Mouse (Mus musculus) limb, embryonic 10.5 days (tissue): ENCODE measurements around the gene Tmem102. TPM values are rescaled to one million over a fixed set of nuclear protein-coding genes. Genes with fewer than 3 reads are reported as not detected.

ENCODE experiments used
- DNase-seq: peaks from one replicate; pipeline ENCODE4 v3.0.0-alpha.2; 2017; ENCODE audit warnings: low spot score
- H3K27ac ChIP-seq: fragments of 300-500 bp; sonication (generic); 2 replicates; pipeline ENCODE4 v1.5.1; 2016; ENCODE audit warnings: mild to moderate bottlenecking
- H3K27me3 ChIP-seq: fragments of 300-500 bp; sonication (generic); 2 replicates; pipeline ENCODE4 v1.6.1; 2016; ENCODE audit warnings: low read depth, mild to moderate bottlenecking; ENCODE audit not compliant: poor library complexity, severe bottlenecking
- H3K36me3 ChIP-seq: fragments of 300-500 bp; sonication (generic); 2 replicates; pipeline ENCODE4 v1.6.1; 2016; ENCODE audit warnings: mild to moderate bottlenecking, moderate library complexity
- H3K4me1 ChIP-seq: fragments of 300-500 bp; sonication (generic); 2 replicates; pipeline ENCODE4 v1.6.1; 2016
- H3K4me3 ChIP-seq: fragments of 300-500 bp; sonication (generic); 2 replicates; pipeline ENCODE4 v1.5.1; 2016; ENCODE audit warnings: mild to moderate bottlenecking, moderate library complexity
- H3K9me3 ChIP-seq: fragments of 300-500 bp; sonication (generic); replicated peaks from 2 replicates; pipeline ENCODE4 v1.6.1; 2016; ENCODE audit warnings: mild to moderate bottlenecking
- WGBS: fragments of 180-500 bp; shearing (Covaris S2); methylation state at CpG from one replicate; pipeline ENCODE4 v1.1.7; 2016; 5-methylcytosine and 5-hydroxymethylcytosine counted together
- polyA plus RNA-seq: library from polyadenylated mRNA; unstranded; fragments of >200 nt; fragmentation: Nextera tagmentation; extraction: Ambion mirVana; gene quantifications from 2 replicates; pipeline ENCODE4 v1.2.1, GENCODE M21; 2016

The Tmem102 gene
- polyA plus RNA-seq, 1 experiment from 2014 or later, result 1.4 TPM

DNA sequence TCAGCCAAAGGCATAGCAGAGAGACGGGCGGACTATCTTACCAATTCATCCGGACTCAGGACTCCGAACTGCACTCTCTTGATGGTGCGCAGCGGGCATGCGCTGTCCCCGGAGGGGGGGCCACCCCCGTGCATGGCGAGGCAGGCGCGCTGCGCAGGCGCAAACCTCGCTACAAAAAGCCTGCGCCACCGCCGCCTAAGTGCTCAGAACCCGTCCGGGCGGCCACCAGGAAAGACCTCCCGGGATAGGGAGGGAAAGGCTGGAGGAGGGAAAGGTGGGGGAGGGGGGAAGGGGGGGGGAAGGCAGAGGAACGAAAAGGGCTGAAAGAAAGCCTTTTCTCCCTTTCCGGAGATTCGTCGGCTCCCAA lies 47.4 kb downstream of the Tmem102 start:
- peak overlapping the region; percentile 97 for H3K27ac ChIP-seq
- peak overlapping the region; percentile 67 for H3K4me3 ChIP-seq
- 0 out of 2 replicates have a peak, but pooled peaks cover 5% of the 10 kb centered on the region for H3K36me3 ChIP-seq
- H3K27me3 ChIP-seq, result no peaks in the 10 kb centered on the region
- DNase-seq, result peak; percentile 94
- under 1% methylated on average over 26 of the region's 26 CpGs for WGBS
- H3K9me3 ChIP-seq, result no peaks in the 10 kb centered on the region
- H3K4me1 ChIP-seq, result peaks cover 47% of the 10 kb centered on the region

- no peaks in the 10 kb centered on the region for H3K27me3 ChIP-seq
Observed at GRCm38 (mm10) chr11:69757303-69758089, 47.9 kb downstream of the Tmem102 start.

GRCm38 (mm10) chr11:69754701-69755100 lies 50.7 kb downstream of the Tmem102 start:
- H3K9me3 ChIP-seq, result no peaks in the 10 kb centered on the region
- H3K36me3 ChIP-seq, result peaks cover 18% of the 10 kb centered on the region
- peaks cover 34% of the 10 kb centered on the region for H3K4me1 ChIP-seq
- H3K27me3 ChIP-seq, result no peaks in the 10 kb centered on the region
- no peak for DNase-seq
- peak overlapping the region; percentile 11; the same call in 1 of the 2 replicates for H3K4me3 ChIP-seq
- no peak overlapping the region for H3K27ac ChIP-seq
- WGBS, result 73% methylated on average over 3 of the region's 3 CpGs

More at GRCm38 (mm10) chr11:69757303-69758089, 47.9 kb downstream of the Tmem102 start:
- Histone ChIP-seq H3K36me3 (peaks cover 8% of the 10 kb centered on the region; the same call in 1 of the 2 replicates), H3K9me3 (no peaks in the 10 kb centered on the region), H3K4me3 (peak overlapping the region; percentile 67), H3K4me1 (peaks cover 47% of the 10 kb centered on the region), H3K27ac (peak overlapping the region; percentile 97)
- WGBS, result 47% methylated on average over 9 of the region's 9 CpGs
- DNase-seq, result no peak

- H3K4me1 ChIP-seq, result peaks cover 30% of the 10 kb centered on the region
- no peak overlapping the region for H3K4me3 ChIP-seq
- H3K9me3 ChIP-seq, result no peaks in the 10 kb centered on the region
- H3K27ac ChIP-seq, result no peak overlapping the region
- 94% methylated on average over 5 of the region's 5 CpGs for WGBS
- no peaks in the 10 kb centered on the region for H3K27me3 ChIP-seq
- H3K36me3 ChIP-seq, result peaks cover 21% of the 10 kb centered on the region
- DNase-seq, result no peak
Observed at GRCm38 (mm10) chr11:69754233-69754632, 51.2 kb downstream of the Tmem102 start.

Other genes starting within 250 kb of the Tmem102 start
- gene Efnb3, start 245.4 kb downstream of the Tmem102 start, polyA plus RNA-seq, result 44.2 and 55.2 TPM in 2 replicates
- gene Wrap53, start 225.4 kb downstream of the Tmem102 start, polyA plus RNA-seq, result 52.3 and 52.8 TPM in 2 replicates
- gene Trp53, start 225.3 kb downstream of the Tmem102 start, polyA plus RNA-seq, result 243 and 267 TPM in 2 replicates
- 1.5 TPM in 2 replicates for gene Atp1b2, start 199.7 kb downstream of the Tmem102 start, polyA plus RNA-seq
- gene Shbg, start 187.7 kb downstream of the Tmem102 start, polyA plus RNA-seq, result not detected in 2 replicates
- gene Sat2, start 183.6 kb downstream of the Tmem102 start, polyA plus RNA-seq, result 9.1 and 13.7 TPM in 2 replicates
- gene Fxr2, start 172.6 kb downstream of the Tmem102 start, polyA plus RNA-seq, result 45.4 and 48.1 TPM in 2 replicates
- gene Sox15, start 150.3 kb downstream of the Tmem102 start, polyA plus RNA-seq, result 0.16 TPM in 1 of 2 replicates, not detected in the other
- gene Mpdu1, start 143.0 kb downstream of the Tmem102 start, polyA plus RNA-seq, result 66.8 and 74.2 TPM in 2 replicates
- 3.5 and 3.6 TPM in 2 replicates for gene Cd68, start 139.5 kb downstream of the Tmem102 start, polyA plus RNA-seq
- 678 and 791 TPM in 2 replicates for gene Eif4a1, start 133.2 kb downstream of the Tmem102 start, polyA plus RNA-seq
- 149 and 151 TPM in 2 replicates for gene Senp3, start 123.5 kb downstream of the Tmem102 start, polyA plus RNA-seq
- gene Tnfsf13, start 119.8 kb downstream of the Tmem102 start, polyA plus RNA-seq, result 0.20 and 0.45 TPM in 2 replicates
- 3.0 and 4.2 TPM in 2 replicates for gene Tnfsf12, start 109.8 kb downstream of the Tmem102 start, polyA plus RNA-seq
- 0.53 and 0.73 TPM in 2 replicates for gene Tnfsfm13, start 109.5 kb downstream of the Tmem102 start, polyA plus RNA-seq
- gene Polr2a, start 47.0 kb downstream of the Tmem102 start, polyA plus RNA-seq, result 41.8 and 47.0 TPM in 2 replicates
- 0.09 and 0.10 TPM in 2 replicates for gene Slc35g3, start 43.7 kb downstream of the Tmem102 start, polyA plus RNA-seq
- gene Zbtb4, start 39.7 kb downstream of the Tmem102 start, polyA plus RNA-seq, result 0.25 and 0.59 TPM in 2 replicates
- 0.87 and 2.5 TPM in 2 replicates for gene Chrnb1, start 9.7 kb downstream of the Tmem102 start, polyA plus RNA-seq
- gene Fgf11, start 3.8 kb downstream of the Tmem102 start, polyA plus RNA-seq, result 0.40 and 0.55 TPM in 2 replicates
- not detected in 2 replicates for gene Gm39566, start 9.7 kb upstream of the Tmem102 start, polyA plus RNA-seq
- not detected in 2 replicates for gene Spem2, start 12.8 kb upstream of the Tmem102 start, polyA plus RNA-seq
- not detected in 2 replicates for gene Spem1, start 16.6 kb upstream of the Tmem102 start, polyA plus RNA-seq
- 2.2 and 3.5 TPM in 2 replicates for gene Nlgn2, start 32.2 kb upstream of the Tmem102 start, polyA plus RNA-seq
- 269 and 280 TPM in 2 replicates for gene Tmem256, start 32.9 kb upstream of the Tmem102 start, polyA plus RNA-seq
- 96.7 and 117 TPM in 2 replicates for gene Plscr3, start 40.8 kb upstream of the Tmem102 start, polyA plus RNA-seq
- gene Tnk1, start 53.1 kb upstream of the Tmem102 start, polyA plus RNA-seq, result 1.1 TPM in 2 replicates
- gene Tmem95, start 72.4 kb upstream of the Tmem102 start, polyA plus RNA-seq, result not detected in 2 replicates
- 6.1 and 6.4 TPM in 2 replicates for gene Kctd11, start 75.8 kb upstream of the Tmem102 start, polyA plus RNA-seq
- gene Acap1, start 89.9 kb upstream of the Tmem102 start, polyA plus RNA-seq, result 0.93 and 1.7 TPM in 2 replicates
- gene 2810408A11Rik, start 95.4 kb upstream of the Tmem102 start, polyA plus RNA-seq, result 20.2 and 25.8 TPM in 2 replicates
- 12.6 and 13.3 TPM in 2 replicates for gene Neurl4, start 95.4 kb upstream of the Tmem102 start, polyA plus RNA-seq
- gene Gps2, start 108.3 kb upstream of the Tmem102 start, polyA plus RNA-seq, result 77.7 and 91.6 TPM in 2 replicates
- gene Eif5a, start 116.3 kb upstream of the Tmem102 start, polyA plus RNA-seq, result 3,029 and 3,766 TPM in 2 replicates
- gene Ybx2, start 130.2 kb upstream of the Tmem102 start, polyA plus RNA-seq, result 6.1 TPM in 2 replicates
- gene Slc2a4, start 142.6 kb upstream of the Tmem102 start, polyA plus RNA-seq, result 19.9 and 29.3 TPM in 2 replicates
- 28.7 and 35.4 TPM in 2 replicates for gene Cldn7, start 159.2 kb upstream of the Tmem102 start, polyA plus RNA-seq
- gene Ctdnep1, start 175.5 kb upstream of the Tmem102 start, polyA plus RNA-seq, result 22.2 and 24.8 TPM in 2 replicates
- gene Elp5, start 176.9 kb upstream of the Tmem102 start, polyA plus RNA-seq, result 154 and 176 TPM in 2 replicates
- gene Gabarap, start 185.5 kb upstream of the Tmem102 start, polyA plus RNA-seq, result 280 and 332 TPM in 2 replicates
- gene Phf23, start 190.2 kb upstream of the Tmem102 start, polyA plus RNA-seq, result 101 and 106 TPM in 2 replicates
- gene Dvl2, start 195.0 kb upstream of the Tmem102 start, polyA plus RNA-seq, result 65.2 and 70.6 TPM in 2 replicates
- 36.4 and 52.1 TPM in 2 replicates for gene Acadvl, start 209.8 kb upstream of the Tmem102 start, polyA plus RNA-seq
- 8.8 and 12.9 TPM in 2 replicates for gene Dlg4, start 211.3 kb upstream of the Tmem102 start, polyA plus RNA-seq
- 0.71 and 0.74 TPM in 2 replicates for gene Asgr1, start 248.5 kb upstream of the Tmem102 start, polyA plus RNA-seq